Mouse (Mus musculus) stomach, embryonic 16.5 days (tissue): ENCODE data around the gene St3gal5. TPM values are rescaled to one million over a fixed set of nuclear protein-coding genes. Genes with fewer than 3 reads are reported as not detected.

Experiments used
- ATAC-seq: fragments of 200-750 bp; cut with Nextera tagmentation; 2 replicates; pipeline ENCODE4 v1.8.0; 2017; ENCODE audit warnings: moderate number of reproducible peaks, moderate TSS enrichment; ENCODE audit not compliant: insufficient read depth, low FRiP score
- H3K27ac ChIP-seq: fragments of 300-500 bp; sonication (generic); 2 replicates; pipeline ENCODE4 v1.5.1; 2014; ENCODE audit warnings: low read length
- H3K27me3 ChIP-seq: fragments of 300-500 bp; sonication (generic); 2 replicates; pipeline ENCODE4 v1.6.1; 2014; ENCODE audit warnings: low read length, control low read depth, mixed read lengths; ENCODE audit not compliant: control insufficient read depth, insufficient read depth
- H3K36me3 ChIP-seq: fragments of 300-500 bp; sonication (generic); 2 replicates; pipeline ENCODE4 v1.6.1; 2014; ENCODE audit warnings: low read length; ENCODE audit not compliant: control insufficient read depth, insufficient read depth
- H3K4me1 ChIP-seq: fragments of 300-500 bp; sonication (generic); 2 replicates; pipeline ENCODE4 v1.6.1; 2014; ENCODE audit warnings: low read length, control low read depth, mixed read lengths; ENCODE audit not compliant: control insufficient read depth, insufficient read depth
- H3K4me2 ChIP-seq: fragments of 300-500 bp; sonication (generic); 2 replicates; pipeline ENCODE4 v1.6.1; 2014; ENCODE audit warnings: low read depth, low read length, mixed read lengths
- H3K4me3 ChIP-seq: fragments of 300-500 bp; sonication (generic); replicated peaks from 2 replicates; pipeline ENCODE4 v1.5.1; 2014; ENCODE audit warnings: mild to moderate bottlenecking, low read length
- H3K9ac ChIP-seq: fragments of 300-500 bp; sonication (generic); 2 replicates; pipeline ENCODE4 v1.6.1; 2014; ENCODE audit warnings: low read length
- H3K9me3 ChIP-seq: fragments of 300-500 bp; sonication (generic); replicated peaks from 2 replicates; pipeline ENCODE4 v1.6.1; 2016; ENCODE audit warnings: low read length, control low read depth; ENCODE audit not compliant: control insufficient read depth
- WGBS: fragments of 180-500 bp; shearing (Covaris S2); extraction: QIAGEN DNeasy Blood & Tissue Kit; methylation state at CpG from one replicate; pipeline ENCODE4 v1.1.7; 2014; 5-methylcytosine and 5-hydroxymethylcytosine counted together
- polyA plus RNA-seq: library from polyadenylated mRNA; unstranded; fragments of >200 nt; fragmentation: Nextera tagmentation; extraction: Ambion mirVana; gene quantifications from 2 replicates; pipeline ENCODE4 v1.2.1, GENCODE M21; 2015

Gene St3gal5
- polyA plus RNA-seq, 1 experiment from 2014 or later, result 32.2 TPM

- 78% methylated on average over 9 of the region's 9 CpGs for WGBS
- ATAC-seq, result no peak
These were observed 37.6 kb downstream of the St3gal5 start for GRCm38 (mm10) chr6:72134850-72135515.

GRCm38 (mm10) chr6:72136016-72136415 is 38.6 kb downstream of the St3gal5 start:
- ATAC-seq, result no peak
- no peak overlapping the region for H3K4me3 ChIP-seq
- H3K27ac ChIP-seq, result no peak overlapping the region
- no peaks in the 10 kb centered on the region for H3K27me3 ChIP-seq
- WGBS, result 90% methylated on average over 5 of the region's 5 CpGs
- no peak overlapping the region for H3K4me2 ChIP-seq
- H3K9me3 ChIP-seq, result no peaks in the 10 kb centered on the region
- no peaks in the 10 kb centered on the region for H3K36me3 ChIP-seq
- H3K4me1 ChIP-seq, result no peaks in the 10 kb centered on the region
- H3K9ac ChIP-seq, result no peak overlapping the region

More at GRCm38 (mm10) chr6:72134850-72135515, 37.6 kb downstream of the St3gal5 start:
- H3K36me3 ChIP-seq, result no peaks in the 10 kb centered on the region
- H3K4me1 ChIP-seq, result no peaks in the 10 kb centered on the region
- H3K9ac ChIP-seq, result no peak overlapping the region
- no peaks in the 10 kb centered on the region for H3K9me3 ChIP-seq
- H3K4me3 ChIP-seq, result no peak overlapping the region
- no peaks in the 10 kb centered on the region for H3K27me3 ChIP-seq
- H3K4me2 ChIP-seq, result no peak overlapping the region
- H3K27ac ChIP-seq, result no peak overlapping the region

- H3K36me3 ChIP-seq, result no peaks in the 10 kb centered on the region
- H3K4me2 ChIP-seq, result no peak overlapping the region
- no peak overlapping the region for H3K27ac ChIP-seq
- H3K27me3 ChIP-seq, result no peaks in the 10 kb centered on the region
- H3K9ac ChIP-seq, result no peak overlapping the region
- H3K4me1 ChIP-seq, result no peaks in the 10 kb centered on the region
- no peak for ATAC-seq
- H3K9me3 ChIP-seq, result no peaks in the 10 kb centered on the region
- WGBS, result 75% methylated on average over 10 of the region's 10 CpGs
- no peak overlapping the region for H3K4me3 ChIP-seq
These were observed 39.2 kb downstream of the St3gal5 start for GRCm38 (mm10) chr6:72136543-72136942.

- Histone ChIP-seq H3K27me3 (no peaks in the 10 kb centered on the region), H3K4me2 (no peak overlapping the region), H3K9me3 (no peaks in the 10 kb centered on the region), H3K9ac (no peak overlapping the region), H3K27ac (no peak overlapping the region), H3K4me3 (no peak overlapping the region), H3K36me3 (peaks cover 3% of the 10 kb centered on the region; the same call in 1 of the 2 replicates), H3K4me1 (no peaks in the 10 kb centered on the region)
- no peak for ATAC-seq
- 81% methylated on average over 9 of the region's 9 CpGs for WGBS
These were observed 42.3 kb downstream of the St3gal5 start for GRCm38 (mm10) chr6:72139508-72140193.

GRCm38 (mm10) chr6:72140371-72140770 is 43.0 kb downstream of the St3gal5 start:
- no peak overlapping the region for H3K9ac ChIP-seq
- no peak overlapping the region for H3K4me2 ChIP-seq
- H3K4me1 ChIP-seq, result no peaks in the 10 kb centered on the region
- H3K36me3 ChIP-seq, result peaks cover 3% of the 10 kb centered on the region; the same call in 1 of the 2 replicates
- ATAC-seq, result no peak
- no peaks in the 10 kb centered on the region for H3K9me3 ChIP-seq
- no peak overlapping the region for H3K4me3 ChIP-seq
- no peaks in the 10 kb centered on the region for H3K27me3 ChIP-seq
- WGBS, result 69% methylated on average over 8 of the region's 8 CpGs
- no peak overlapping the region; the same call in 1 of the 2 replicates for H3K27ac ChIP-seq

- no peak overlapping the region for H3K4me3 ChIP-seq
- ATAC-seq, result no peak
- no peaks in the 10 kb centered on the region for H3K27me3 ChIP-seq
- H3K27ac ChIP-seq, result no peak overlapping the region
- H3K4me2 ChIP-seq, result no peak overlapping the region
- no peaks in the 10 kb centered on the region for H3K9me3 ChIP-seq
- H3K36me3 ChIP-seq, result peaks cover 3% of the 10 kb centered on the region; the same call in 1 of the 2 replicates
- H3K4me1 ChIP-seq, result no peaks in the 10 kb centered on the region
- H3K9ac ChIP-seq, result no peak overlapping the region
- 68% methylated on average over 10 of the region's 10 CpGs for WGBS
These were observed 43.8 kb downstream of the St3gal5 start for GRCm38 (mm10) chr6:72141191-72141590.

- no peak overlapping the region for H3K9ac ChIP-seq
- H3K4me1 ChIP-seq, result no peaks in the 10 kb centered on the region
- H3K4me2 ChIP-seq, result no peak overlapping the region
- 92% methylated on average over 4 of the region's 4 CpGs for WGBS
- no peaks in the 10 kb centered on the region for H3K9me3 ChIP-seq
- H3K27me3 ChIP-seq, result no peaks in the 10 kb centered on the region
- H3K4me3 ChIP-seq, result no peak overlapping the region
- ATAC-seq, result no peak
- no peak overlapping the region for H3K27ac ChIP-seq
- H3K36me3 ChIP-seq, result peaks cover 3% of the 10 kb centered on the region; the same call in 1 of the 2 replicates
These were observed 45.2 kb downstream of the St3gal5 start for GRCm38 (mm10) chr6:72142561-72142960.

- 49% methylated on average over 7 of the region's 7 CpGs for WGBS
- Histone ChIP-seq H3K4me3 (no peak overlapping the region), H3K4me1 (no peaks in the 10 kb centered on the region), H3K9ac (no peak overlapping the region), H3K27ac (no peak overlapping the region), H3K27me3 (no peaks in the 10 kb centered on the region), H3K36me3 (peaks cover 14% of the 10 kb centered on the region; the same call in 1 of the 2 replicates), H3K4me2 (no peak overlapping the region), H3K9me3 (no peaks in the 10 kb centered on the region)
- no peak for ATAC-seq
These were observed 47.0 kb downstream of the St3gal5 start for GRCm38 (mm10) chr6:72144353-72144752.

GRCm38 (mm10) chr6:72146803-72147202 is 49.4 kb downstream of the St3gal5 start:
- Histone ChIP-seq H3K27me3 (no peaks in the 10 kb centered on the region), H3K27ac (no peak overlapping the region), H3K36me3 (peaks cover 19% of the 10 kb centered on the region), H3K4me1 (no peaks in the 10 kb centered on the region), H3K4me2 (no peak overlapping the region), H3K9ac (no peak overlapping the region), H3K4me3 (no peak overlapping the region), H3K9me3 (peaks cover 3% of the 10 kb centered on the region; the same call in 1 of the 2 replicates)
- no peak for ATAC-seq
- WGBS, result 86% methylated on average over 14 of the region's 14 CpGs
